Mouse (Mus musculus): ENCODE results near the gene Stau1.

The Stau1 gene

DNA sequence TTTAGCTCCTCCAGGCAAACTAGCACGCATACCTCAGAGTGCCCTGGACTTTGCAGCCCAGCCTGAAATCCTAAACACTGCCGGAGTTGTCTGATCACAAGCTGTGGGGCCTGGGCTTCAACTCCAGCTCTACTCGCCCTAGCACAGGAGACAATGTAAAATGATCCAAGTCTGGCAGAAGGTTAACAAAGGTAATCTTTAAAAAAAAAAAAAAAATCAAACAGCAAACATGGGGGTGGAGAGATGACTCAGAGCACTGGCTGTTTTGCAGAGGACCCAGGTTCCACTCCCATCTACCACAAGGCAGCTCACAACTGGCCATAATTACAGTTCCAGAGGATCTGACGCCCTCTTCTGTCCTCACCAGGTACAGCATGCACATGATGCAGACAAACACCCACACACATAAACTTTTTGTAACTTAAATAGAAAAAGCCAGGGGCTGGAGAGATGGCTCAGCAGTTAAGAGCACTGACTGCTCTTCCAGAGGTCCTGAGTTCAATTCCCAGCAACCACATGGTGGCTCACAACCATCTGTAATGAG lies 12.7 kb downstream of the Stau1 start:
- DNase-seq, result no peak

DNA sequence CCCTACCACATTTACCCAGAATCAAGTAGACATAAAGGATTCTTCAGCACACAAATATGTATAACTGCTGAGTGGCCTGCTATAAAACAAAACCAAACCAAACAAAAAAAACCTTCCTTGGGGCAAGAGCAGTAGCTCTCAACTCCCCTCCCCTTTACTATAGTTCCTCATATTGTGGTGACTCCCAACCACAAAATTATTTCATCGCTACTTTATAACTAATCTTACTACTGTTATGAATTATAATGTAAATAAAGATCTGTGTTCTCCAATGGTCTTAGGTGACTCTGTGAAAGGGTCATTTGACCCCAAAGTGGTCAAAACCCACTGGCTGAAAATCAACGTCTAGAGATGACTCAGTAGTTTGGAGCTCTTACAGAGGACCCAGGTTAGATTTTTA lies 15.9 kb downstream of the Stau1 start:
- DNase-seq, result no peak

DNA sequence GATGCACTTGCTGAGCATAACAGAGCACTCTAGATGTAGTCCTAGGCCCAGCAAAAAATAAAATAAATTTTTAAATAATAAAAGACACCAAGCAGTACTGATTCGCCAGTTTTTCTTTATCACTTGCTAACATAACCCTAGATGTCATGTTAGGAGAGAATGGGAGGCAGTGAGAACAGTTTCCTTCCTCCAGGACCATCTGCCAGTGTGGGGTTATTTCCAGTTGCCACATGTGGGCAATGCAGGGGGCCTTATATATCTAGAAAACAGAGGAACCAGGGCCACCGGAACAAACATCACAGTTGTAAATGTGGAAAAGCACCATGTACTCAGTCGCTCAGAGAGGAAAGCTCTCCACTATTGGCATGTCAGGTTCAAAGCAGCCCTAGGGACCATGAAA lies 18.6 kb downstream of the Stau1 start:
- DNase-seq, result no peak

DNA sequence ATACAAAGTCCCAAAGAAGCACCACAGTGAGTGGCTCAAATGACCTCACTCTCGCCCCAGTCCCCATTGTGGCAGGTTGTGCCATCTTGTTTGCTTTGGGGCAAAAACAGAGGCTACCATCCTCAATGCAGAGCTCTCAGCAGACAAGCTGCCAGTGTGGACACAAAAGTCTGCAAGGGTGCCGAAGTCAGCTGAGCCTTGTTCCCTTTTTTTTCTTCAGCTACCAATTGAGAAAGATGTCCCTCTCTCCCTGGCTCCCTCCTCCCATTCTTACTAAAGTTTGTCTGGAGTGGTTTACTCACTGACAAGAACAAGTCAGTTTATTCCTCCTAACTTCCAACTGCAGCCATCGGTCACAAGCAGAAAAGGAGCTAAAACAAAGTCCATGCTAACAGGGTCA lies 19.7 kb downstream of the Stau1 start:
- no peak for DNase-seq

DNA sequence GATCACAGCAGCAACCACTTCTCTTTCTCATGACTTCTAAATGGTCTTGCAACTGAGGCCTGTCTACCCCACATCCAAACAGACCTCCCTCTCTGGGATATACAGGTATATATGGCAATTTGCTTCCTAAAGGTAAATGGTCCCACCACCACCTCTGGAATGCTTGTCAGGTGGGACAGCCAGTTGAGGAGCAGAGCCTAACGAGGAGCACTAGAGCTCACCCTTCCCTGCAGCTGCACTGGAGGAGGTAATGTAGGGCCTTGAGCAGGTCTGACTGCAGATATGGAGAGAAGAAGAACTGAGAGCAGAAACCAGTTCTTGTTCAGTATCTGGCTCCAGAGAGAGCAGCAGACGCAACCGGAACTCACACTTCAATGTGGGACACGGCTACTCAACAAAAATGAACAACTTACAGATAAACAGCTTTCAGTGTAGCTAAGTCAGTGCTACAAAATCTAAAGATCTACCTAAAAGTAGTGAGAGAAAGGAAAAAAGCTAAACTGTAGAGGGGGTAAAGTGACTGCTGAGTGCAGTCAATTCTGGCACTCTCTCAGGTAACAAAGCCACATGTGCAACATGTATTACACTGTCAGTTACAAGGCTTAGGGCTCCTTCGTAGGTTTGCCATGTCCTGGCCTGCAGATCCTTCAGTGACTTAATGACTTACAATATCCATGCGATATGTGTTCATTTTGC lies 21.8 kb downstream of the Stau1 start:
- no peak for DNase-seq

DNA sequence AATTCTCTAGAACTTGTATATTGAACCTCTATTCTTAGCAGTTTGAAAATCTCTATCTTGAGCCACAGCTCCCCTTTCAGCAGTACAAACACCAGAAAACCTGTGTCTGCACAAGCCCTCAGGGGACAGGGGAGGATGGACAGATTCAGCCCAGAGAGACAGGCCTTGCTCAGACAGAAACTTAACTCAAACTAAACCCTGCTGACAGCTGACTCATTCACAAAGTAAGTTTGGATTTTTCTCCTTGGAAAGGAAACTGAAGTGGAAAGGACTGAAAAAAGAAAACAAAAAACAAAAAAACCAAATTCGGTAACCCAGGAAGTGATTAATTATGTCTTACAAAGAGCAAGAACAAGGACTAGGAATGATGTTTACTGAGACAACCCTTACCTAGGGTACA lies 22.9 kb downstream of the Stau1 start:
- DNase-seq, result no peak

DNA sequence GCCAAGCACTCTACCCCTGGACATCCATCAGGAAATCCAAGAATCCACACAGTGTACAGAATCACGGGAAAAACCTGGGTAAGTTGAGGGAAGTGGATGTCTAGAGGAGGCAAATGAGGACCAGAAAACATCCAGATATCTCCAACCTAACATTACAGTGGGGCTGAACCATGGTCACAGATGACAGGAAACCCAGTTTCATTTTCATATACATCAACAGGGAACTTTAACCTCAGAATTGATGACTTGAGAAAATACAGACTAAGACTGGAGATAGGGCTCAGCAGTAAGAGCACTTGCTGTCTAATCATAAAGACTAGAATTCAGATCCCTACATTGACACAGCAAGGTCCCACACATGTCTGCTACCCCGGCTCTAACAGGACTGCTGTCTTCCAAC lies 31.3 kb downstream of the Stau1 start:
- DNase-seq, result no peak

DNA sequence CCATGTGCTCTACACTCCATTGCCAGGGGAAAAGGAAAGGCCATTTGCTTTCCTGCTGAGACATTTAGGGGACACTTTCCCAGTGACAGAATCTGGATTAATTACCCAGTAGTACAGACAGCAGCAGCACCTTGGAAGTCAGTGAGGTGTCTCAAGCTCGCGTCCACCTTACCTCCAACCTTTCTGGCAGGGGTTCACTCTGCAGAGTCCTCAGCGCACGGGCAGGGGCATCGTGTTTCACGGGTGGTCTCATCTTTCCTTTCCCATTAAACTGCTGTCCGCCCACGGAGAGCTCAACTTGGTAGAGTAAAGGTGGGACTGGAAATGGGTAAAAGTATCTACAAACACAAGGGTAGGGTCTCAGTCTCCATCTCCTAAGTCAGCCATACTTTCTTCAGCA lies 32.8 kb downstream of the Stau1 start:
- no peak for DNase-seq

DNA sequence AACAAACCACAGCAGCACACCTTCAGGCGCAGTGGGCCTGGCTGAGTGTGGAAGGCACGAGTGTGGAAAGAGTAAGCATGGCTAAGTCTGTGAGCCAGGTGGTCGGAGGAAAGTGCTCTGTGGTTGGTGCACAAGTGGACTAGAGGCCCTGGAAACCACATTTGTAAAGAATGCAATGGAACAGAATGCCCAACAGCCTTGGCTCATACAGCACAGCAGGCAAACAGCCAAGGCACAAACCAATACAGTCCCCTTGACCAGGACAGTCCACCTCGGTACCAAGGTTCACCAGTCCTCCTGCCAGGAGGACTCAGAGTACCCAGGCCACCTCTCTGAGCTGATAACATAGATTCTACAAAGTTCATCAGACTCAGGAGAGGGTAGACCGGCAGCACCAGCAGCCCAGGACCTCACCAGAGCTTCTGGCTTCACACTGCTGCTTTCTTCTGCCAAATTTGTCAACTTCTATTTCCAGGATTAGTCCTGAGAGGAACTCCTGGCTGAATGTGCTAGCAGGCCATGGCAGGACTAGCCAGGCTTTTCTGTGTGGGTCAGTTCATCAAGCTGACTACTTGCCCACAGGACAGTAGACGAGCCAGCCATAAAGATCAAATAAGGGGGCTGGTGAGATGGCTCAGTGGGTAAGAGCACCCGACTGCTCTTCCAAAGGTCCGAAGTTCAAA lies 35.3 kb downstream of the Stau1 start:
- peak; percentile 30 to 39 for DNase-seq

DNA sequence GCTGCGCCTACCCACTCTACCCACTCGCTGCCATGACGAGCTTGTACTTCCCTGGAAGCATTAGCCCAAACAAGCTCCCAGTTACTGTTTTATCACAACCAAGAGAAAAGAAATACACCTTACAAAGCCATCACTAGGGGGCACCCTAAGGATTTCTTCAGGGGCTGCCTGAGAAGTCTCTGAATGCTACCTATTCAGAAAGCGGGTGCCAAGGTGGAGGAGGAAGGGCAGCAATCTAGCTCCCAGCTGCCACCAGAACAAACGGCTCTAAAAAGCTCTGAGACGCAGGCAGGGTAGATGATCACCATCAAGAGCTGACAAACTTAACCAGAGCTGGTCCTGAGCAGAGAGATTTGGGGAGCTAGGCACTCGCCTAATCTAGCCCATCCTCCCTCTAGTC lies 39.3 kb downstream of the Stau1 start:
- DNase-seq, result peak; percentile 55 to 73

DNA sequence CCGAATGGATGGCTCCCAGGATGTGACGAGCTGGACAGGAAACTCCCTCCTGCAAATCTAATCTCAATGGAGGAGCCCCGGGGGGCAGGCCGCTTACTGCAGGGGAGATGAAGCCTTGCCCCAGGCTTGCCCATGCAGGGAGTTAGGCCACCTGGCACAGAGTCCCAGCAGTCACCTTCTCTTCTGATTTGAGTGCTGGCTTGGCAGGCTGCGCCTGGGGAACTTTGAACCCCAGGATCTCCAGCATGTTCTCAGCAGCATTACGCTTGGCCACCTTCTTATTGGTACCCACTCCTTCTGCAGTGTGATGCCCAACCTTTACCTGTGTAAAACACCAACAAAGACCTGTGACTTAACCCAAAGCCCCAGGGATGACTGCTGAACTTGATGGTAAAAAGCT lies 43.9 kb downstream of the Stau1 start:
- DNase-seq, result no peak

DNA sequence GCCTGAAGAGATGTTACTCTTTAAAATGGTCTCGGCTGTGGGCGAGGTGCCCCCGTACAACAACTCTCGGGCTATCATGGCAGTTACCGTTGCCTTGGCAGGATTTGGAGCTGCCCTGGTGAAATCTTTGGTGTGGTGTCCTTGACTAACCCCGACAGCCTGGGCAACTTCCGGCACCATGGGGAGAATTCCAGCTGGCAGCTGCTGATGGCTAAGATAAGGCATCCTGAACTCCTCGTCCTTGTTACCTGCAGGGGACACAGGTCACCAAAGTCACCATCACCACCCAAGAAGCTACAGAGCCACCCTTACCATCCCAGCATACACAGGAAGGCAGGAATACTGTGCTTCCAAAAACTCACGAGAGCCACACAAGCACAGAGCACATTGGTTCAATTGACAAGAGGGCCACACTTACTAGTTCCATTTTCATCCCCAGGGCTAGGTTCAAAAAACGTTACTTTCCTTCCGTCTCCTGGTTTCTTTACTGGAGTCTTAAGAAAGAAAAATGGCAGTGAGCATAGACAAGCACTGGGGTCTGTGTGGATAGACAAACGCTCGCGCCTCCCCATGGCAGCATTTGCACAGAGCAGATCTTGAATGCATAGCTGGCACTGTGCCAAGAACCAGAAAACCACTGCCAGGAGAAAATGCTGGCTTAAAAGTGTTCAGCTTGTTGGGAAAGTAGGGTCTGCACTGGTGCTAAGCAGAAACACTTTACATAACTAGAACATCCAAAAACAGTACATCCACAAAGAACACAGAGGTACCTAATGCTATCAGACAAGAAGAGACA lies 45.0 kb downstream of the Stau1 start:
- DNase-seq, result peak; percentile 47 to 56

DNA sequence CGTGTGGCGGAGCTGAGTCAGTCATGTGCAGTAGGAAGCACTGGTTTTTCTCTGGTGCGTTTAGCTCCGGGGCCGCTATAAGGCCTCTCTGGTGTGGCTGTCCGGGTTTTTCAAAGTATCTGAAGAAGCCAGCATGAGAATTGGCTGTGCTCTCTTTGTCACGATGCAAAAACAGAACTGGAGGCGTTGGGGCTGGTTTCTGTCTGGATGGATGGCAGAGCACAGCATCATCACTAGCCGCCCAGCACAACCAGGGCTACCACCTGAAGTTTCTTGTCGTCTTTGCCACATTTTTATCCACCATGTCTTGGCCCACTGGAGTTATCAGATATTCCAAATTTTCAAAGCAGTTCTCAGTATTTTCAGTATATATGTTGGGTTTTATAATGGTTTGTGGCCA lies 47.2 kb downstream of the Stau1 start:
- no peak for DNase-seq

DNA sequence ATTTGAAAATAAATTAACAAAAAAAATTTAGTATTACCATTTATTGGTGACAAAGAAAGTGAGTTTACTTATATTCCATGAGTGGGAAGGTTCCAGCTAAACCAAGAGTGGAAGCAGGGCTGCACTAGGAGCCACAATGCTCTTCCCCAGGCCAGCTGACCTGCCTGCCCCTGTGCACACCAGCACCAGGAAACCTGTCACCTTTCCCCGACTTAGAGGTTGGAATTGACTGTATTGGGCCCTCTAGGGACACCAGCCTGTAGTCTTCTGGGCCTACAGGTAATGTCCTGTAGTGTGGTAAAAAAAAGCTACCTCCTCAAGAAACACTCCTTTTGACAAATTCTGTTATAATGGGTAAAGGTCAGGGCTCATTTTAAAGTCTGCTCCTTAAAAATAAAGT lies 47.9 kb downstream of the Stau1 start:
- DNase-seq, result no peak

DNA sequence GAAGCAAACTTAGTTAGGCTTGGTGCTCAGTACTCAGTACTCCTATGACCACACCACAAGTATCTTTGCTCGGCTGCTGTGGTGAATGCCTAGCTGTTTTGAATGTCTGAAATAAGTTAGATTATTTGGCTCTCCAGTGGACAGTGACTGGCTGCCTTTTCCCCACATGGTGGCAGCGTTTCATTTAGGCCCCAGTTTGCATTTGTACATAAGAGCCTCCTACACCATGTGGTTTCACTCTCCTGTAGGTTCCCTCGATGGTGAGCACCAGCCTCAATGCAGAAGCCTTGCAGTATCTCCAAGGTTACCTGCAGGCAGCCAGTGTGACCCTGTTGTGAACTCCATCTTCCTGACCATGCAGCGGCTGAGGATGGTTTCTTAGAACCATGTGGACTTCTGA lies 50.6 kb downstream of the Stau1 start:
- no peak for DNase-seq

DNA sequence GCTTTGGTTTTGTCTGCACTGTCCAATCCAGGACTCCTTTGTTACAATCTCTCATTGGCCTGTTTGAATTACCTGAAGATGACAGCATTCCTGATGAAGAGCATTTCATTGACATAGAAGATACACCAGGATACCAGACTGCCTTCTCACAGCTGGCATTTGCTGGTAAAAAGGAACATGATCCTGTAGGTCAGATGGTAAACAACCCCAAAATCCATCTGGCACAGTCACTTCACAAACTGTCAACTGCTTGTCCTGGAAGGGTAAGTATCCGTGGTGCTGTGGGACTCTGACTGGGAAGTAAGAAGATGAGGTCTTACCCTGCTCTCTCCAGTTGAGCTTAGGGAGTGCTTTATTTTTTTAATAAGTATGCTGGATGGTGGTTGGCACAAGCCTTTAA lies 51.8 kb downstream of the Stau1 start:
- DNase-seq, result no peak

DNA sequence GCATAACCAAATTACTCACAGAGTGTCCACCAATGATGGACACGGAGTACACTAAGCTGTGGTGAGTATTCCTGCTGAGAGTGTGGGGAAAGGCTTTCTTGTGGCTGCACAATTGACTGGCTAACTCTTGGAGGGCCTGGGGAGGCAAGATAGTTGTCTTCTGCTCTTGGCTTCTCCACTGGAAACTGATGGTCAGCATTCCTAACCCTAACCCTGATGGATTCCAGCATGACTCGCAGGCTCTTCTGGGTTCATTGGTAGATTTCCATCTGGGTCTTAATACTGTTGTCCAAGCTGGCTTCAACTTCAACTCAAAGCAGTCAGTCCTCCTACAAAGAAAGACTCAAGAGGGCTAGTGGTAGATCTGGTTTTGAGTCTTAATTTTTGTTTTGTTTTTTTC lies 53.0 kb downstream of the Stau1 start:
- no peak for DNase-seq

DNA sequence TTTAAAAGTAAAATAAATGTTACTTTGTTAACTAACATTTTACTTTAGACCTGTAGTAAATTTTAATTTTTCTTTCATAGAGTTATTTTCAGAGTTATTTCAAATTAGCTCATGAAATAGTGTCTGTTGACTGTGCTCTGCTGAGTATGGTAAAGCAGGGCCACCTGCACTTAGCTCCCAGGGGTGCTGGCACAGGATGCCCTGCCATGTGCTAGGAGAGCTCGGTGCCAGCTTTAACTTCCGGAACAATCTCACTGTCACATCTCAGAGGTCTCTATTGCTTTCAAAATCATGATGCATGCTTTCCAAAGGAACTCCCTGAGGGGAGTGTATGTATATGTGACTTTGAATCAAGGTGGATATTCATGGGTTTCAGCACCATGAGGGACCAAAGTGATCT lies 59.9 kb downstream of the Stau1 start:
- peak in 1 of 2 experiments; percentile 57 for DNase-seq

DNA sequence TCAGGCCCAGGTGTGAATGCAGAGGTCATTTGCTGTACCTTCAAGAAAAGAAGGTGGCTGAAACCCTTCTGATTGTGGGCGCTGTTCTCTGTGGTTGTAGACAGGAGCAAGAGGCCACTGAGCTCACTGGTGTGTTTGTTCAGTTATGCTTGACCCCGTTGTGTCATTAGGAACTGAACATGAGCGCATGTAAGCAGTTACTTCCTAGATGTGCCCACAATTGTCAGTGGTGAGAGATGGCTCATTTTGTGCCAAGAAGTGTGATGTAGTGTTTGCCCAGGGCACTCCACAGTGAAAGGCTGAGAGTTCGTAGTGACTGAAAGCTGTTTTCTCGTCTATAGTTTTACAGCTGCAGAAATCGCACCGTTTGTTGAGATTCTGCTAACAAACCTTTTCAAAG lies 60.5 kb downstream of the Stau1 start:
- no peak for DNase-seq

DNA sequence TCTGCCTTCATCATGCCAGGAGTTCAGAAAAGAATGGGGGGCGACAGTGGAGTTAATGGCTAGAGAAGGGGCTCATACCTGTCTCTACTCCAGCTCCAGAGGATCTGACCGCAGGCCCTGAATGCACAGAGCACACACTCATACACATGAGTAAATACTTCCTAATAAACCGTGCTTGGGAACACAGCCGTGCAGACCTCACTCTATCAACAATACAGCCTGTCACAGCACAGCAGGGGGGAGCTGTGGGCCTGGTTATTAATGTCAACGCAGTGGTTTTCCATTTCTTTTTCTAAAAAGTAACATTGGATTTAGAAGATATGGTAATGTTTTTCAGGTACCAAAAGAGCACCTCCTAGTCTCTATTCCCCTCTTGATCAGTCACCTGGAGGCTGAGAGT lies 61.7 kb downstream of the Stau1 start:
- DNase-seq, result peak in 1 of 2 experiments; percentile 22

DNA sequence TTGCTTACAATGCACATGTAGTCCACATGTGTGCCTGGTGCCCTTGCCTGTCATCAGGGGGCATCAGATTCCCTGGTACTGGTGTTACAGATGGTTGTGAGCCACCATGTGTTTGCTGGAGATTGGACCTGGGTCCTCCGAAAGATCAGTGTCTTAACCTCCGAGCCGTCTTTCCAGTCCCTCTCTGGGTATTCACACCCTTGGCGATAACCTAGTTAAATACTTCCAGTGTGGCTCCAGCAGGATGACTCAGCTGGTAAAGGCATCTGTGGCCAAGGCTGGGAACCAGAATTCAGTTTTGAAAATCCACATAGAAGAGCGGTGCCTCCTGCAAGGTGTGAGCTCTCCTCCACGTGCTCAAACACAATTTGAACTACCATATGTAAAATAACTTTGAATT lies 62.2 kb downstream of the Stau1 start:
- DNase-seq, result no peak

DNA sequence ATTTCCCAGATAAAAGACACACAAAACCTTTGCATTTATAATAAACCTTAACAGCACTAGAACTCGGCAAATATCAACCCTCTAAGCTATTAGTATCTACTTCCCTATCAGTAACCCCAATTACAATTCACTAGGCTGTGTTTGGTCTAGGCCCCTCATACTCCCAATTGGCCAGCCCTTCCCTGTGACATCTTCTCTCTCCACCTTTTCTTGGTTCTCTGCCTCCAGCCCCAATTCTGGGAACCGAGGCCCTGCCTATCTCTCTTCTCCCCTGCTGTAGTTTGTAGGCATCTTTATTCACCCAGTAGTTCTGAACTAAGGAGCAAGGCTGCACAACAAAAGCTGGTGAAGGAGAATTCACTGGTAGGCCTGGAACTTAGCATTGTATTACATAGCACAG lies 72.1 kb downstream of the Stau1 start:
- no peak for DNase-seq

DNA sequence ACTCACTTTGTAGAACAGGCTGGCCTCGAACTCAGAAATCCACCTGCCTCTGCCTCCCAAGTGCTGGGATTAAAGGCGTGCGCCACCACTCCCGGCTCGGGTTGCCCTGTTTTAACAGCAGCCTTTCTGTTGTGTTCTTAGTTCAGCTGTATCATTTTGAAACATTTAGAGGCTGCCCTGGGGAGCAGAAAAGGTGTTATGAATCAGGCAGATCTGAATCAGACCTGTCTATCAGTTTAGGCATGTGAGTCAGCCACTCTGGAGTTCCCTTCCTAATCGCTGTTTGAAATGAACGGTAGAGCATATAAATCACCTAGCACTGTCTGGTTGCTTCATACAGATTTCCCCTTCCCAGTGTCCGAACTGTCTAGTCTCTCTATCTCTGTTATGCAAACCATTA lies 85.6 kb downstream of the Stau1 start:
- no peak for DNase-seq

DNA sequence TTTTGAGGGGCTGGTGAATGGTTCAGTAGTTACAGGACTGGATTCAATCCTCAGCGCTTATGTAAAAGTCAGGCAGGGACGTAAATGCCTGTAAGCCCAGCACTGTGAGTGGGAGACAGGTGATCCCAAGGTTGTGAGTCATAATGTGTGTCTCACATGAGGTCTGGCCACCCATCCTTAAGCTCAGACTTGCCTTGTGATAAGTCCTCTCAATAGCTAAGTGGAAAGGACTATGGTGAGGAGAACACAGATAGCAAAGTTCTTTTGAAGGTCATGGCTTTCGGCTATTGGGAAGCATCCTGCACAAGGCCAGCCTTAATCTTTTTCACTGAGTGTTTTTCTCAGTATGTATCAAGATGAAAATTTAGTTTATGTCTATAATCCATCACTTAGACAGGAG lies 86.4 kb downstream of the Stau1 start:
- DNase-seq, result no peak

Data from cerebellum, postnatal 36 days (tissue).